Mouse (Mus musculus) midbrain, embryonic 14.5 days (tissue): Measurements from ENCODE around the gene Hsdl1. TPM values are rescaled to one million over a fixed set of nuclear protein-coding genes. Genes with fewer than 3 reads are reported as not detected.
A peak's percentile ranks its signal among the peaks of the same experiment; 100 is the strongest.

Experiments used
- ATAC-seq: fragments of 200-750 bp; cut with Nextera tagmentation; 2 replicates; pipeline ENCODE4 v1.8.0; 2017; ENCODE audit warnings: moderate number of reproducible peaks, moderate library complexity; ENCODE audit not compliant: low FRiP score, low TSS enrichment
- DNase-seq: peaks from one replicate; pipeline ENCODE4 v3.0.0-alpha.2; 2015
- H3K27ac ChIP-seq: fragments of 300-500 bp; sonication (generic); replicated peaks from 2 replicates; pipeline ENCODE4 v1.5.1; 2014; ENCODE audit warnings: mild to moderate bottlenecking, low read depth, low read length, moderate library complexity
- H3K27me3 ChIP-seq: fragments of 300-500 bp; sonication (generic); 2 replicates; pipeline ENCODE4 v1.6.1; 2014; ENCODE audit warnings: low read length, control low read depth, mixed read lengths; ENCODE audit not compliant: control insufficient read depth, insufficient read depth
- H3K36me3 ChIP-seq: fragments of 300-500 bp; sonication (generic); 2 replicates; pipeline ENCODE4 v1.6.1; 2014; ENCODE audit warnings: low read length, control low read depth; ENCODE audit not compliant: control insufficient read depth, insufficient read depth
- H3K4me1 ChIP-seq: fragments of 300-500 bp; sonication (generic); 2 replicates; pipeline ENCODE4 v1.6.1; 2014; ENCODE audit warnings: mild to moderate bottlenecking, antibody characterized with exemption, low read length, control low read depth; ENCODE audit not compliant: control insufficient read depth, insufficient read depth
- H3K4me2 ChIP-seq: fragments of 300-500 bp; sonication (generic); 2 replicates; pipeline ENCODE4 v1.6.1; 2014; ENCODE audit warnings: mild to moderate bottlenecking, low read length, moderate library complexity
- H3K4me3 ChIP-seq: fragments of 300-500 bp; sonication (generic); replicated peaks from 2 replicates; pipeline ENCODE4 v1.5.1; 2014; ENCODE audit warnings: low read depth, low read length
- H3K9ac ChIP-seq: fragments of 300-500 bp; sonication (generic); replicated peaks from 2 replicates; pipeline ENCODE4 v1.6.1; 2014; ENCODE audit warnings: mild to moderate bottlenecking, low read length, moderate library complexity
- H3K9me3 ChIP-seq: fragments of 300-500 bp; sonication (generic); 2 replicates; pipeline ENCODE4 v1.6.1; 2016; ENCODE audit warnings: low read length, control low read depth, mixed read lengths; ENCODE audit not compliant: control insufficient read depth
- WGBS: fragments of 180-500 bp; shearing (Covaris S2); extraction: QIAGEN DNeasy Blood & Tissue Kit; methylation state at CpG from one replicate; pipeline ENCODE4 v1.1.7; 2014; 5-methylcytosine and 5-hydroxymethylcytosine counted together
- polyA plus RNA-seq: library from polyadenylated mRNA; unstranded; fragments of >200 nt; fragmentation: Nextera tagmentation; extraction: Ambion mirVana; gene quantifications from 2 replicates; pipeline ENCODE4 v1.2.1, GENCODE M21; 2014

Gene Hsdl1
- polyA plus RNA-seq, 1 experiment from 2014 or later, result 204 TPM

DNA sequence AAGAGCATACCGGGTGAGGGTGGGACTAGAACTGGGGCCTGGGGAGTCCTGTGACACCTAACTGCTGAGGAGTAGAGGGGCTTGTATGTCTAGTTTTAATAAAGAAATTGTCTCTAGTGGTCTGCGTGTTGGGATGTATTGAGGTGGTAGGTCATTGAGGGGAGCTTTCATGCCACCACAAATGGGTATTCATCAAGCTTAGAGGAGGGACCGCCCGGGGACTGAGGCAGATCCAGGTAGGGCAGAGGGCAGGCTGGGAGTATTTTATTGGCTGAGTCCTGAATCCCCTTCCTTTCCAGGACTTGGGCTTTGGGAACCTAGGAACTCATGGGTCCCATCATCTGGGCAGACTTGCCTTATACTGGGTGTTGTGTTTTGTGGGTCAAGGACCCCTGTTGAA is 41.8 kb upstream of the Hsdl1 start:
- Histone ChIP-seq H3K4me3 (no peak overlapping the region), H3K9ac (no peak overlapping the region), H3K27me3 (no peaks in the 10 kb centered on the region), H3K36me3 (no peaks in the 10 kb centered on the region), H3K4me1 (no peaks in the 10 kb centered on the region), H3K9me3 (no peaks in the 10 kb centered on the region), H3K4me2 (no peak overlapping the region), H3K27ac (no peak overlapping the region)
- DNase-seq (no peak), ATAC-seq (no peak)
- WGBS, result 98% methylated on average over 4 of the region's 4 CpGs

- no peak overlapping the region for H3K4me3 ChIP-seq
- no peaks in the 10 kb centered on the region for H3K4me1 ChIP-seq
- H3K36me3 ChIP-seq, result no peaks in the 10 kb centered on the region
- no peaks in the 10 kb centered on the region for H3K27me3 ChIP-seq
- no peaks in the 10 kb centered on the region for H3K9me3 ChIP-seq
- 71% methylated on average over 7 of the region's 7 CpGs for WGBS
- no peak overlapping the region for H3K9ac ChIP-seq
- no peak for DNase-seq
- H3K4me2 ChIP-seq, result no peak overlapping the region
- H3K27ac ChIP-seq, result no peak overlapping the region
- no peak for ATAC-seq
These were observed 41.4 kb upstream of the Hsdl1 start for GRCm38 (mm10) chr8:119616358-119616757.

GRCm38 (mm10) chr8:119615096-119615495 is 40.1 kb upstream of the Hsdl1 start:
- WGBS, result 73% methylated on average over 14 of the region's 14 CpGs
- no peak for DNase-seq
- no peaks in the 10 kb centered on the region for H3K9me3 ChIP-seq

GRCm38 (mm10) chr8:119612471-119612870 is 37.5 kb upstream of the Hsdl1 start, which contains the start of gene Adad2:
Gene Adad2, plus strand, starts transcription at chr8:119612747.
- Histone ChIP-seq H3K4me2 (no peak within 1 kb of the TSS), H3K9me3 (no peaks in the 10 kb centered on the region), H3K27me3 (no peaks in the 10 kb centered on the region), H3K36me3 (no peaks in the 10 kb centered on the region), H3K9ac (no peak within 1 kb of the TSS), H3K27ac (no peak within 1 kb of the TSS), H3K4me3 (no peak within 1 kb of the TSS), H3K4me1 (no peaks in the 10 kb centered on the region)
- 85% methylated on average over 26 of the region's 26 CpGs for WGBS
- DNase-seq (no peak), ATAC-seq (no peak)

More at GRCm38 (mm10) chr8:119615096-119615495, 40.1 kb upstream of the Hsdl1 start:
- Histone ChIP-seq H3K27me3 (no peaks in the 10 kb centered on the region), H3K9ac (no peak overlapping the region), H3K4me2 (no peak overlapping the region), H3K36me3 (no peaks in the 10 kb centered on the region), H3K27ac (no peak overlapping the region), H3K4me3 (no peak overlapping the region), H3K4me1 (no peaks in the 10 kb centered on the region)
- ATAC-seq, result no peak

DNA sequence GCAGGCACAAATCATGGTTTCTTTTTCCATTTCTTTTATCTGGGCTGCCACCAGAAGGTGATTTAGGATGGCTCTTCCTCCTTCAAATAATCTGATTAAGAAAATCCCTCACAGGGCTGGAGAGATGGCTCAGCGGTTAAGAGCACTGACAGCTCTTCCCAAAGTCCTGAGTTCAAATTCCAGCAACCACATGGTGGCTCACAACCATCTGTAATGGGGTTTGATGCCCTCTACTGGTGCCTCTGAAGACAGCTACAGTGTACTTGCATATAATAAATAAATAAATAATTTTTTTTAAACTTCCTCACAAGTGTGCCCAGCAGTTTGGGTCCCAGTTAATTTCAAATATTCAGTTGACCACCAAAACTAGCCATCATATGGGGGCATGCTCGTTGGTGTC is 31.2 kb upstream of the Hsdl1 start:
- Histone ChIP-seq H3K27me3 (no peaks in the 10 kb centered on the region), H3K9ac (no peak overlapping the region), H3K9me3 (no peaks in the 10 kb centered on the region), H3K4me2 (no peak overlapping the region), H3K4me3 (no peak overlapping the region), H3K4me1 (peaks cover 9% of the 10 kb centered on the region), H3K27ac (no peak overlapping the region), H3K36me3 (peaks cover 15% of the 10 kb centered on the region)
- ATAC-seq, result no peak
- DNase-seq, result peak; percentile 9
- 86% methylated on average over 2 of the region's 2 CpGs for WGBS

DNA sequence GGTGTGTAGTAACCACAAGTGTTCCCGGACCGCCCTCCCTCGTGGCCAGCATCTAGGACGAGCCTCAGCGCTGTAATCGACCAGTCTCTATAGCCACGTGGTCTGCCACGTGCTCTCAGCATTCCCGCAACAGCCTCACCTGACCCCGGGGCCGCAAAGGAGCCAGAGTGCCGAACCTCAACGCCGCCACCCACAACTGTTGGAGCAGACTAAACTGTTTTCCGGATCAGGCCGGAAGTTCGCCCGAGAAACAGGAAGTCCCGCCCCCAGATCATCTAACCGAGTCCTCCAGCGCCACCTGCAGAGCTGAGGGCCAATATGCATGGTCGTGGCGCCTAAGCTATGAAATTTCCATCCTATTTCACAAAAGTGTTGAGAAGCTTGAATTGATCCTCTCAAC is 30.0 kb upstream of the Hsdl1 start, which contains the start of gene Taf1c:
Taf1c (minus strand) TSS at position 227 of the 400 bp plus-strand sequence.
- under 1% methylated on average over 23 of the region's 23 CpGs for WGBS
- Histone ChIP-seq H3K4me2 (peak within 1 kb of the TSS; percentile 89), H3K36me3 (peaks cover 28% of the 10 kb centered on the region), H3K27ac (0 out of 2 replicates have a peak within 1 kb of the TSS, but pooled peaks have one; percentile 41), H3K4me1 (peaks cover 9% of the 10 kb centered on the region), H3K27me3 (no peaks in the 10 kb centered on the region), H3K9ac (peak within 1 kb of the TSS; percentile 76), H3K4me3 (peak within 1 kb of the TSS; percentile 75), H3K9me3 (no peaks in the 10 kb centered on the region)
- peak; percentile 72; the same call in 1 of the 2 replicates for ATAC-seq
- peak; percentile 98 for DNase-seq

DNA sequence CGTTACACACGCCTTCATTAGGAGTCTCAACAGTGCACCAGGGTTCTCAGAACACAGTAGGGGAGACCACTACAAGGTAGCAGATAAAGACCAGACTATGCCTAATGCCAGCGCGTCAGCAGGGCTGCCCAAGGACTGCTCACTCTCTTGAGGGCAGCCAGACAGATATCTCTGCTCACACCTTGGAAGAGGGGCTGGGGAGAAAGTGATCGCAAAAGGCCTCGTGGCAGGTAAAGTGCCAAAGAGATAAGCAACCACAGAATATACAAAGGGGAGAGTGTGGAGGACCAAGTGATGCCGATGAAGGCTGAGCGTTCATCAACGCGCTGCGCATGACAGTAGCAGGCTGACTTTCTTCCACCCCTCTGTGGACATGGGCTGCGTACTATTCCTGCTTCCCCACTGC is 29.4 kb upstream of the Hsdl1 start:
- no peaks in the 10 kb centered on the region for H3K27me3 ChIP-seq
- peaks cover 34% of the 10 kb centered on the region for H3K36me3 ChIP-seq
- no peak overlapping the region for H3K27ac ChIP-seq
- peak overlapping the region; percentile 89 for H3K4me2 ChIP-seq
- peak overlapping the region; percentile 76 for H3K9ac ChIP-seq
- DNase-seq (no peak), ATAC-seq (no peak)
- WGBS, result 46% methylated on average over 12 of the region's 12 CpGs
- H3K9me3 ChIP-seq, result no peaks in the 10 kb centered on the region
- H3K4me3 ChIP-seq, result peak overlapping the region; percentile 75
- peaks cover 9% of the 10 kb centered on the region for H3K4me1 ChIP-seq

- Histone ChIP-seq H3K4me2 (peak overlapping the region; percentile 89), H3K27me3 (no peaks in the 10 kb centered on the region), H3K9me3 (no peaks in the 10 kb centered on the region), H3K27ac (no peak overlapping the region), H3K9ac (peak overlapping the region; percentile 76), H3K4me3 (peak overlapping the region; percentile 75; the same call in 1 of the 2 replicates), H3K36me3 (peaks cover 40% of the 10 kb centered on the region), H3K4me1 (peaks cover 9% of the 10 kb centered on the region)
- DNase-seq (no peak), ATAC-seq (no peak)
- WGBS, result 92% methylated on average over 4 of the region's 4 CpGs
These were observed 28.8 kb upstream of the Hsdl1 start for GRCm38 (mm10) chr8:119603771-119604170.

DNA sequence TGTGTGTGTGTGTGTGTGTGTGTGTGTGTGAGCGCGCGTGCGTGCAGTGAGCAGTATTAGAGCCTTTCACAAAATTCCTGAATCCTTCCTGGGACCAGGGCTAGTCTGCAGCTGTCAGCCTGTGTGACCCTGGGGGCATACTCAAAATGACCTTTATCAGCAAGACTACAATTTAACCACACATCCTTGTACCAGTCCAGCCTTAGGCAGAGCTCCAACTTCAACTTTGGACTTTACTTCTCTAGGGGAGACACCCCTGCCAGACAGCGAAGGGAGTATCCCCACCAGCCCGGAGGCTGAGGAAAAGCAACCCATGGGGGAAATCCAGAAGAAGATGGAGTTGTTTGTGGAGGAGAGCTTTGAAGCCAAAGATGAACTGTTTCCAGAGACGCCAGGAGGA is 16.5 kb upstream of the Hsdl1 start:
- Histone ChIP-seq H3K4me2 (no peak overlapping the region), H3K4me1 (no peaks in the 10 kb centered on the region), H3K9me3 (no peaks in the 10 kb centered on the region), H3K27ac (no peak overlapping the region), H3K27me3 (no peaks in the 10 kb centered on the region), H3K4me3 (no peak overlapping the region), H3K9ac (no peak overlapping the region), H3K36me3 (peaks cover 6% of the 10 kb centered on the region; the same call in 1 of the 2 replicates)
- 89% methylated on average over 7 of the region's 7 CpGs for WGBS
- ATAC-seq (no peak), DNase-seq (no peak)
